Mouse (Mus musculus) retina, postnatal 1 day (tissue): ENCODE data around the gene Snrnp70.

ENCODE experiments used
- DNase-seq: peaks from one replicate; pipeline ENCODE4 v3.0.0-alpha.2; 2012

Gene Snrnp70

GRCm38 (mm10) chr7:45335056-45335455, 60.5 kb downstream of the Snrnp70 start, which contains the start of gene Hrc:
TSS of gene Hrc (plus strand) at chr7:45335290.
- no peak for DNase-seq

- DNase-seq = no peak
Observed at GRCm38 (mm10) chr7:45334605-45335004, 60.9 kb downstream of the Snrnp70 start.

- peak; percentile 88 for DNase-seq
Observed at GRCm38 (mm10) chr7:45333431-45333982, 62.0 kb downstream of the Snrnp70 start, which contains the start of gene Trpm4. TSS of gene Trpm4 (minus strand) at chr7:45333780.

- DNase-seq = peak; percentile 89
Observed at GRCm38 (mm10) chr7:45332685-45333425, 62.7 kb downstream of the Snrnp70 start.

- no peak for DNase-seq
Observed at GRCm38 (mm10) chr7:45331502-45331901, 64.0 kb downstream of the Snrnp70 start.

GRCm38 (mm10) chr7:45328841-45329475, 66.6 kb downstream of the Snrnp70 start:
- no peak for DNase-seq
